Mouse (Mus musculus) kidney, embryonic 14.5 days (tissue): ENCODE measurements around the gene Smox. TPM values are rescaled to one million over a fixed set of nuclear protein-coding genes. Genes with fewer than 3 reads are reported as not detected.

ENCODE experiments used
- ATAC-seq: fragments of 200-750 bp; cut with Nextera tagmentation; 2 replicates; pipeline ENCODE4 v1.8.0; 2017; ENCODE audit warnings: moderate number of reproducible peaks, mild to moderate bottlenecking, moderate TSS enrichment, moderate library complexity; ENCODE audit not compliant: low FRiP score, low TSS enrichment
- H3K27ac ChIP-seq: fragments of 300-500 bp; sonication (generic); 2 replicates; pipeline ENCODE4 v1.5.1; 2014; ENCODE audit warnings: low read depth, mild to moderate bottlenecking, low read length, moderate library complexity, mixed read lengths
- H3K27me3 ChIP-seq: fragments of 300-500 bp; sonication (generic); 2 replicates; pipeline ENCODE4 v1.6.1; 2014; ENCODE audit warnings: mild to moderate bottlenecking, low read length; ENCODE audit not compliant: control insufficient read depth, insufficient read depth
- H3K36me3 ChIP-seq: fragments of 300-500 bp; sonication (generic); 2 replicates; pipeline ENCODE4 v1.6.1; 2014; ENCODE audit warnings: low read length, mixed read lengths; ENCODE audit not compliant: control insufficient read depth, insufficient read depth
- H3K4me1 ChIP-seq: fragments of 300-500 bp; sonication (generic); 2 replicates; pipeline ENCODE4 v1.6.1; 2014; ENCODE audit warnings: low read length, mixed read lengths; ENCODE audit not compliant: control insufficient read depth, insufficient read depth
- H3K4me2 ChIP-seq: fragments of 300-500 bp; sonication (generic); replicated peaks from 2 replicates; pipeline ENCODE4 v1.6.1; 2014; ENCODE audit warnings: low read depth, mild to moderate bottlenecking, low read length
- H3K4me3 ChIP-seq: fragments of 300-500 bp; sonication (generic); 2 replicates; pipeline ENCODE4 v1.5.1; 2014; ENCODE audit warnings: mild to moderate bottlenecking, low read length
- H3K9ac ChIP-seq: fragments of 300-500 bp; sonication (generic); 2 replicates; pipeline ENCODE4 v1.6.1; 2014; ENCODE audit warnings: low read depth, mild to moderate bottlenecking, low read length, moderate library complexity
- H3K9me3 ChIP-seq: fragments of 300-500 bp; sonication (generic); 2 replicates; pipeline ENCODE4 v1.6.1; 2016; ENCODE audit warnings: low read length; ENCODE audit not compliant: control insufficient read depth
- WGBS: fragments of 180-500 bp; shearing (Covaris S2); extraction: QIAGEN DNeasy Blood & Tissue Kit; methylation state at CpG from one replicate; pipeline ENCODE4 v1.1.7; 2014; 5-methylcytosine and 5-hydroxymethylcytosine counted together
- polyA plus RNA-seq: library from polyadenylated mRNA; unstranded; fragments of >200 nt; fragmentation: Nextera tagmentation; extraction: Ambion mirVana; gene quantifications from 2 replicates; pipeline ENCODE4 v1.2.1, GENCODE M21; 2014

Gene Smox
- 27.4 and 29.1 TPM in 2 replicates for polyA plus RNA-seq

- ATAC-seq, result no peak
- WGBS, result 18% methylated on average over 7 of the region's 7 CpGs
- no peak within 1 kb of the TSS for H3K27ac ChIP-seq
- peak within 1 kb of the TSS; percentile 84 for H3K4me3 ChIP-seq
- H3K4me2 ChIP-seq, result peak within 1 kb of the TSS; percentile 98
- H3K9ac ChIP-seq, result peak within 1 kb of the TSS; percentile 90
- no peaks in the 10 kb centered on the region for H3K27me3 ChIP-seq
- peaks cover 5% of the 10 kb centered on the region; the same call in 1 of the 2 replicates for H3K4me1 ChIP-seq
- H3K9me3 ChIP-seq, result no peaks in the 10 kb centered on the region
- no peaks in the 10 kb centered on the region for H3K36me3 ChIP-seq
Measured at GRCm38 (mm10) chr2:131491196-131491595, at the start of gene Smox. Gene Smox, plus strand, starts transcription at chr2:131491496.

DNA sequence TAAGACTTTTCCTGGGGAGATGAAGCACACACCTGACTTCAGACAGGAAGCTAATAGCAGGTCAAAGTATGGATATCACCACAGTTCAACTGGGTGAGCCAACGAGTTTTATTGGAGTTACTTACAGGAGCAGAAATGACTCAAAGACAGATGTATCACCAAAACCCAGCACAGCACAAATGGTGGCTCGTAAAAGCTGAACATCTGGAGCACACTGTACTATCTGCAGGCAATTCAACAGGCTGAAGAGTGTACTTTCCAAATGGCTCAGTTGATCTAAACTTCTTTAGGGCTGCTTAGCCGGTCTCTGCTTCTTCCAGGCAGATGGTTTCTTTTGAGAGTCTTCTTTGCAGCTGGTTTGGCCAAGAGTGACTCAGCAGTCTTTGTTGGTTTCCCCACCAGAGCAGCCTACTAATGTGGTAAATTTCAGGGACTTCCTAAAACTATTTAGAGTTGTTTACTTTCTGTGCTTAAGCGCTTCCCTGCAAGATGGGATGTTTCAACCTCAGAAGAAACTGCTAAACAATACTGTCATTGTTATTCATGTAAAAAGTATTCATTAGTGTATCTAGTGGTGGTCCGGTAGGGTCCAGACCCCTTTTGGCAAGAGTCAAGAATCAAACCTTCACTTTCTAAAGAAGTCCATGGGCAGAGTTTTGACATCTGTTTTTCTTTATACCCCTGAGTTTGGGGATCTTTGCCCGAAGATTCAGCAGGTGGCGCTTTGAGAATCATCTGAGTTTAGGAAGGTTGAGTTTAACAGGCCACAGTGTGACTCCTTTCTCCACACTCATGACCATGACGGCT lies 48.0 kb upstream of the Smox start:
- no peak for ATAC-seq
- no peaks in the 10 kb centered on the region for H3K36me3 ChIP-seq
- WGBS, result 63% methylated on average over 8 of the region's 8 CpGs
- H3K27ac ChIP-seq, result no peak overlapping the region
- H3K4me3 ChIP-seq, result no peak overlapping the region
- H3K9ac ChIP-seq, result no peak overlapping the region
- H3K27me3 ChIP-seq, result no peaks in the 10 kb centered on the region
- no peaks in the 10 kb centered on the region for H3K9me3 ChIP-seq
- H3K4me2 ChIP-seq, result no peak overlapping the region
- no peaks in the 10 kb centered on the region for H3K4me1 ChIP-seq

DNA sequence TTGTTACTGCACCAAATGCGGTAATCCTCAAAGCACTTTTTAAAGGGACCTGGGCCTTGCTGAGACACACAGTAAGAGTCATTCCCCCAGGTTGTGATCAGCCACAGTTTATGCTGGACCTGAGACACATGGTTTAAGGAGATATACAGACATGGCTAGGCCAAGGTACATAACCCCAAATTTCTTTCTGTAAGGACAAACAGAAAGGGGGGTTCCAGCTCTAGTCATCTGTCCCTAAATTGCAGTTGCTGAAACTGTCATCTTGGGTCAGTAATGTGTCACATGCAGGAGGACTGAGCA lies 47.5 kb upstream of the Smox start:
- Histone ChIP-seq H3K4me2 (no peak overlapping the region), H3K27me3 (no peaks in the 10 kb centered on the region), H3K4me3 (no peak overlapping the region), H3K4me1 (no peaks in the 10 kb centered on the region), H3K36me3 (no peaks in the 10 kb centered on the region), H3K9ac (no peak overlapping the region), H3K9me3 (no peaks in the 10 kb centered on the region), H3K27ac (no peak overlapping the region)
- 76% methylated on average over 1 of the region's 1 CpGs for WGBS
- no peak for ATAC-seq

DNA sequence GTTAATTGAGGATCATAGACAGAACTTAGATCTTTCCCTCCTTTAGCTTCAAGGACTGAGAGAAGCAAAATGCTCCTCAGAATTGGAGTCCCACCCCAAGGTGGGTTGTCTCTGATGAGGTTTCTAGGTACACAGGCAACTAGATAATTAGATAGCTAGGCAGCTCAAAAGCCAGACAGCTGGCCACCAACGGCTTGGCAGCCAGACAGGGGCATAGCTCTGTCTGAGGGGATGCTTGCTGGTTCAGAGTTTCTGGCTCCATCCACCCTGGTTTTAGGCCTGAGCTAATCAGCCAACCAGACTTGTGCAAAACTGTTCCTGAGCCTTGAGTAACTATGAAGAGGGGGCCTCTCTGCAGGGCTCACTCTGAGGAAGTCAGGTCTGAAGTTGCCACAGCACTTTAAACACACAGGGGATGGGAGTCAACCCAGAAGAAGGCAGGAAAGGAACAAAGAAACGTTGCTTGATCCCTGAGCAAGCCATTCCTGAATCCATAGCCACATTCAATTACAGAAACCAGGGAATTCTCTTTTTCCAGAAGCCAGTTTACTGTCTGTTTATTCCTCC lies 44.8 kb upstream of the Smox start:
- Histone ChIP-seq H3K27me3 (no peaks in the 10 kb centered on the region), H3K4me2 (no peak overlapping the region), H3K9me3 (no peaks in the 10 kb centered on the region), H3K4me3 (no peak overlapping the region), H3K9ac (no peak overlapping the region), H3K4me1 (no peaks in the 10 kb centered on the region), H3K36me3 (no peaks in the 10 kb centered on the region), H3K27ac (no peak overlapping the region)
- 63% methylated on average over 2 of the region's 2 CpGs for WGBS
- no peak for ATAC-seq

GRCm38 (mm10) chr2:131447566-131448330 lies 43.5 kb upstream of the Smox start:
- H3K27me3 ChIP-seq, result no peaks in the 10 kb centered on the region
- 0 out of 2 replicates have a peak, but pooled peaks cover 4% of the 10 kb centered on the region for H3K4me1 ChIP-seq
- no peak overlapping the region for H3K4me3 ChIP-seq
- no peak overlapping the region for H3K4me2 ChIP-seq
- no peaks in the 10 kb centered on the region for H3K9me3 ChIP-seq
- no peak overlapping the region for H3K9ac ChIP-seq
- no peak for ATAC-seq
- WGBS, result 81% methylated on average over 8 of the region's 8 CpGs
- no peak overlapping the region for H3K27ac ChIP-seq
- H3K36me3 ChIP-seq, result no peaks in the 10 kb centered on the region

DNA sequence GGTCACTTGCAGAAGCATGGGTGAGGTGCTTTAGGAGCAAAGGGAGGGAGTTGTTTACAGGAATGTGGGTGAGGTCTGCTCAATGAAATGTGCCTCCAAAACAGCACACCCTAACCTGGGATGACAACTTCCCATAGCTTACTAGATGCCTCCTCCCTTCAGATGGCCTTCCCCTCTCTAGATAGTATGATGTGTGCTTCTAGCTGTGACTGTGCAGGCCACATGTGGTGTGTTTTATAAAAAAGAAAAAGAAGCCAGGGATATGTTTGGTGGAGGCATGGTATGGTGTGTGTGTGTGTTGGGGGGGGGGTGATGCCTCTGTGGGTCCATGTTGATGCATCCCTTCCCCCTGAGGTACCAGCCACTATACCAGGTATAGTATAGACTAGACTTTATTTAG lies 42.9 kb upstream of the Smox start:
- no peak overlapping the region for H3K9ac ChIP-seq
- no peak overlapping the region for H3K4me2 ChIP-seq
- no peaks in the 10 kb centered on the region for H3K36me3 ChIP-seq
- H3K27me3 ChIP-seq, result no peaks in the 10 kb centered on the region
- 0 out of 2 replicates have a peak, but pooled peaks cover 4% of the 10 kb centered on the region for H3K4me1 ChIP-seq
- ATAC-seq, result no peak
- no peaks in the 10 kb centered on the region for H3K9me3 ChIP-seq
- no peak overlapping the region for H3K4me3 ChIP-seq
- H3K27ac ChIP-seq, result no peak overlapping the region

GRCm38 (mm10) chr2:131449720-131450119 lies 41.6 kb upstream of the Smox start:
- Histone ChIP-seq H3K4me1 (0 out of 2 replicates have a peak, but pooled peaks cover 4% of the 10 kb centered on the region), H3K4me3 (no peak overlapping the region), H3K9ac (no peak overlapping the region), H3K36me3 (no peaks in the 10 kb centered on the region), H3K9me3 (no peaks in the 10 kb centered on the region), H3K27me3 (no peaks in the 10 kb centered on the region), H3K27ac (no peak overlapping the region), H3K4me2 (no peak overlapping the region)
- no peak for ATAC-seq
- WGBS, result 67% methylated on average over 5 of the region's 5 CpGs

DNA sequence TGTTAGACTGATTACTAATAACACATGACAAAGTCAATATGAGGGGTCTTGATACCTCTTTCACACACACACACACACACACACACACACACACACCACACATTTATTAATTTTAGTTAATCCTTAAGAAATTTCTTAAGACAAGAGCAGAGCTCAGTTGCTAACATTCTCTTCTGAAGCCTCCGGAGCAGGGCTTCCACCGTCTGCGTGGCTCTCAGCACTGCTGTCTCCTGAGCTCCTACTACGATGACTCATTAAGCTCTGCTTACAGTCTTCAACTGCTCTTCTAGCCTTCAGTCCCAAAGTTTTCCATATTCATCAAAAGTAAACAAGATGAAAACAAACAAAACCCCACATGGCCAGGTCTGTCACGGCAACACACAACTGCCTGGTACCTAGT lies 40.8 kb upstream of the Smox start:
- Histone ChIP-seq H3K4me2 (no peak overlapping the region), H3K36me3 (no peaks in the 10 kb centered on the region), H3K4me1 (0 out of 2 replicates have a peak, but pooled peaks cover 4% of the 10 kb centered on the region), H3K4me3 (no peak overlapping the region), H3K27me3 (no peaks in the 10 kb centered on the region), H3K9me3 (no peaks in the 10 kb centered on the region), H3K9ac (no peak overlapping the region), H3K27ac (no peak overlapping the region)
- 90% methylated on average over 5 of the region's 5 CpGs for WGBS
- no peak for ATAC-seq

- Histone ChIP-seq H3K36me3 (no peaks in the 10 kb centered on the region), H3K4me2 (no peak overlapping the region), H3K27me3 (no peaks in the 10 kb centered on the region), H3K9ac (no peak overlapping the region), H3K27ac (no peak overlapping the region), H3K4me3 (no peak overlapping the region), H3K4me1 (no peaks in the 10 kb centered on the region), H3K9me3 (no peaks in the 10 kb centered on the region)
- ATAC-seq, result no peak
- WGBS, result 77% methylated on average over 7 of the region's 7 CpGs
Measured at GRCm38 (mm10) chr2:131457728-131458127, 33.6 kb upstream of the Smox start.
